Comparison of ENCODE assay signal across 26 mouse cellular contexts in the genomic region with DNA sequence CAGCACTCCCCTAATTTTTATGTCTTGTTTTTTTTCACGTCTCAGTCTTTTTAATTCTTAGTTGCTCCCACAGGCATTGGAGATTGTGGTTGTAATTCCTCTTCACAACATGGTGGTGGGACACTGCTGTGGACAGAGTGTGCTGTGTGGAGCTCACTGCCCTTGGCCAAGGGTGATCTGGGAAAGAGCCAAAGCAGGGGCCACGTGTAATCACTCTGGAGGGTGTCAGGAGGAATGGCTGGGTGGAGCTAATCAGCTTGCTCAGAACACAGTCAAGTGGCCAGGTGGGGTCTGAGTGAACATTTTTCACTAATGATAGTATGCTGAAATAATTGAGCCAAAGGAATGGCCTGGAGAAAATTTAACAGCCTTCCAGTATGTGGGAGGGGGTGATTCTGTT. TPM values are rescaled to one million over a fixed set of nuclear protein-coding genes. Genes with fewer than 3 reads are reported as not detected.
"Had no signal": no experiment of that assay in that cellular context is flagged by ENCODE, and none has a peak within 500 bp of the region (broad histone marks: within the 10 kb centered on the region; RNA-seq: fewer than 3 reads in every experiment).

No protein-coding gene starts in this region.

- H3K4me3 ChIP-seq: layer of hippocampus, adult 2 months; limb, embryonic 10.5 days; limb, embryonic 13.5 days; liver, embryonic 12.5 days; liver, embryonic 15.5 days; midbrain, embryonic 12.5 days; myocyte; neural tube, embryonic 13.5 days; stomach, embryonic 15.5 days had no signal

- H3K9ac ChIP-seq: limb, embryonic 13.5 days; liver, embryonic 12.5 days; liver, embryonic 15.5 days; midbrain, embryonic 12.5 days; neural tube, embryonic 13.5 days; stomach, embryonic 15.5 days had no signal

- H3K4me2 ChIP-seq: limb, embryonic 13.5 days; liver, embryonic 12.5 days; liver, embryonic 15.5 days; midbrain, embryonic 12.5 days; neural tube, embryonic 13.5 days; stomach, embryonic 15.5 days had no signal

- H3K27ac ChIP-seq: kidney, postnatal 0 days; layer of hippocampus, adult 2 months; limb, embryonic 10.5 days; limb, embryonic 13.5 days; liver, embryonic 12.5 days; liver, embryonic 15.5 days; midbrain, embryonic 12.5 days; neural tube, embryonic 13.5 days; stomach, embryonic 15.5 days had no signal

- H3K27me3 ChIP-seq: limb, embryonic 13.5 days; liver, embryonic 12.5 days; liver, embryonic 15.5 days; midbrain, embryonic 12.5 days; neural tube, embryonic 13.5 days; stomach, embryonic 15.5 days had no signal

- H3K36me3 ChIP-seq: limb, embryonic 10.5 days; limb, embryonic 13.5 days; liver, embryonic 12.5 days; liver, embryonic 15.5 days; midbrain, embryonic 12.5 days; neural tube, embryonic 13.5 days; stomach, embryonic 15.5 days had no signal

- H3K4me1 ChIP-seq: liver, embryonic 12.5 days; liver, embryonic 15.5 days had no signal

- ATAC-seq: liver, embryonic 12.5 days; midbrain, embryonic 16.5 days had no signal

- DNase-seq: kidney, adult 2 months; kidney, postnatal 25 days; layer of hippocampus, adult 9-11 months; liver; lung, adult 18-20 months; lung, postnatal 14 days; lung, postnatal 4 days; retina, postnatal 1 day; right cerebral cortex, postnatal 25 days; spleen, adult 18-20 months; thymus, postnatal 25 days had no signal

- H3K9me3 ChIP-seq: limb, embryonic 10.5 days; limb, embryonic 13.5 days; liver, embryonic 12.5 days; liver, embryonic 15.5 days; midbrain, embryonic 12.5 days; neural tube, embryonic 13.5 days; stomach, embryonic 15.5 days had no signal

RNA-seq across cellular contexts. Expression of a gene that starts 16.1 kb away (rescaled TPM):
- total RNA-seq: megakaryocyte progenitor cell, adult 5-6 weeks; megakaryocyte-erythroid progenitor cell, adult 5-6 weeks; monocyte, adult 5-6 weeks; neutrophil, adult 5-6 weeks had no signal
